Mouse (Mus musculus) testis, postnatal 14 days (tissue): ENCODE results near the gene Gm49353.

Experiments
- DNase-seq: peaks from one replicate; pipeline ENCODE4 v3.0.0; 2021; ENCODE audit warnings: low spot score

Gene Gm49353

GRCm38 (mm10) chr10:29198642-29199041 lies at the start of gene Gm49353:
Gm49353 (plus strand) TSS chr10:29198954.
- no peak for DNase-seq

GRCm38 (mm10) chr10:29155304-29155703 lies 43.5 kb upstream of the Gm49353 start:
- no peak for DNase-seq

GRCm38 (mm10) chr10:29161664-29162063 lies 37.1 kb upstream of the Gm49353 start:
- DNase-seq: no peak

GRCm38 (mm10) chr10:29173778-29174177 lies 25.0 kb upstream of the Gm49353 start:
- DNase-seq: no peak

GRCm38 (mm10) chr10:29175656-29176055 lies 23.1 kb upstream of the Gm49353 start:
- no peak for DNase-seq

GRCm38 (mm10) chr10:29176881-29177280 lies 21.9 kb upstream of the Gm49353 start:
- no peak for DNase-seq

- no peak for DNase-seq
Observed at GRCm38 (mm10) chr10:29178003-29178402, 20.8 kb upstream of the Gm49353 start.

- DNase-seq: no peak
Observed at GRCm38 (mm10) chr10:29180210-29180609, 18.5 kb upstream of the Gm49353 start.

- no peak for DNase-seq
Observed at GRCm38 (mm10) chr10:29181046-29181445, 17.7 kb upstream of the Gm49353 start.

- no peak for DNase-seq
Observed at GRCm38 (mm10) chr10:29193769-29194168, 5.0 kb upstream of the Gm49353 start.

- peak; percentile 13 for DNase-seq
Observed at GRCm38 (mm10) chr10:29196811-29197210, 1.9 kb upstream of the Gm49353 start.

- DNase-seq: no peak
Observed at GRCm38 (mm10) chr10:29199835-29200234, 1.1 kb downstream of the Gm49353 start.

- DNase-seq: no peak
Observed at GRCm38 (mm10) chr10:29200609-29201008, 1.9 kb downstream of the Gm49353 start.

- no peak for DNase-seq
Observed at GRCm38 (mm10) chr10:29206730-29207129, 8.0 kb downstream of the Gm49353 start.

- DNase-seq: no peak
Observed at GRCm38 (mm10) chr10:29208735-29209134, 10.0 kb downstream of the Gm49353 start.

GRCm38 (mm10) chr10:29211453-29211852 lies 12.7 kb downstream of the Gm49353 start, which contains the start of gene 9330159F19Rik:
9330159F19Rik (plus strand) TSS chr10:29211606.
- peak; percentile 12 for DNase-seq

- peak; percentile 76 for DNase-seq
Observed at GRCm38 (mm10) chr10:29213534-29214100, 14.9 kb downstream of the Gm49353 start.

- no peak for DNase-seq
Observed at GRCm38 (mm10) chr10:29216957-29217356, 18.2 kb downstream of the Gm49353 start.

- no peak for DNase-seq
Observed at GRCm38 (mm10) chr10:29217451-29217850, 18.7 kb downstream of the Gm49353 start.

- DNase-seq: no peak
Observed at GRCm38 (mm10) chr10:29225329-29225728, 26.6 kb downstream of the Gm49353 start.

- no peak for DNase-seq
Observed at GRCm38 (mm10) chr10:29231208-29231607, 32.5 kb downstream of the Gm49353 start.
